Mouse (Mus musculus): ENCODE results near the gene Ifi47. TPM values are rescaled to one million over a fixed set of nuclear protein-coding genes. Genes with fewer than 3 reads are reported as not detected.

The Ifi47 gene
- total RNA-seq, 2 experiments from 2014 or later: 3.3 to 6.7 TPM

DNA sequence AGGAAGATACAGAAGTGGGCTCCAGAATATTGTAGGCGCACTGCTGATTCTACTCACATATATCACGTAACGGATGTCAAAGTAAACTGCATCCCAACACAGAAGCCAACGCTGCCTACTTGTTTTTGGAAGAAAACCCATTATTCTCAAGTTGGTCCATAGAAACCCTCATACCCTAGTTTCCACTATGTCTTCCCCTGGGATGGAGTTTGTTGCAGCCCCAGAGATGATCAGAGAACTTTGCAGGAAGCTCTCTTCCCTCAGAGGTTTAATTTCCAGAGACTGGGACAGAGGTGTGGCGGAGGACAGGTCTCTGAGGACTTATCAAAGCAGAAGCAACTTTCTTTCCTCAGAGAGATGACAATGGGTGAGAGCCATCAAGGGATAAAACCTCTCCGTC is 65.6 kb downstream of the Ifi47 start, which contains the start of gene Olfr1395:
TSS of gene Olfr1395 (plus strand) at position 301 of the 400 bp plus-strand sequence.
- no peak for DNase-seq (ENCODE audit: low spot score in 2 of 2)

Other genes with a start within 250 kb of the Ifi47 start
- gene Gm12184, start 249.9 kb upstream of the Ifi47 start, total RNA-seq (2021): 1 to 10 TPM; 5.3 to 5.4 TPM
- 10 to 100 TPM; 17.3 to 20.1 TPM for gene Irgm1, start 204.9 kb upstream of the Ifi47 start, total RNA-seq (2021)
- under 1 TPM; 0.73 to 0.96 TPM for gene Gm5431, start 174.4 kb upstream of the Ifi47 start, total RNA-seq (2021)
- gene Psme2b, start 130.4 kb upstream of the Ifi47 start, total RNA-seq (2021): 1 to 10 TPM; 8.2 to 9.1 TPM
- gene Olfr56, start 97.7 kb upstream of the Ifi47 start, total RNA-seq (2021): under 1 TPM; 0.14 to 0.28 TPM
- 1 to 10 TPM; 1.5 to 1.6 TPM for gene 9930111J21Rik1, start 97.2 kb upstream of the Ifi47 start, total RNA-seq (2021)
- 1 to 10 TPM in 1 of 2 experiments, under 1 TPM in 1; 0.87 to 2.5 TPM for gene Gm12185, start 84.4 kb upstream of the Ifi47 start, total RNA-seq (2021)
- 1 to 10 TPM; 1.9 to 4.2 TPM for gene Tgtp1, start 82.4 kb upstream of the Ifi47 start, total RNA-seq (2021)
- gene 9930111J21Rik2, start 25.3 kb upstream of the Ifi47 start, total RNA-seq (2021): 1 to 10 TPM; 1.6 to 2.8 TPM
- gene Tgtp2, start 12.4 kb upstream of the Ifi47 start, total RNA-seq (2021): 1 to 10 TPM in 1 of 2 experiments, not detected in 1; 1.2 TPM
- under 1 TPM; 0.25 TPM for gene Olfr1396, start 38.3 kb downstream of the Ifi47 start, total RNA-seq (2021)
- not detected for gene Olfr1395, start 65.7 kb downstream of the Ifi47 start, total RNA-seq (2021)
- not detected for gene Olfr1394, start 77.8 kb downstream of the Ifi47 start, total RNA-seq (2021)
- gene Btnl9, start 110.6 kb downstream of the Ifi47 start, total RNA-seq (2021): 10 to 100 TPM; 15.6 to 16.7 TPM
- gene Zfp62, start 126.7 kb downstream of the Ifi47 start, total RNA-seq (2021): 10 to 100 TPM; 47.3 to 48.7 TPM
- gene Mgat1, start 167.6 kb downstream of the Ifi47 start, total RNA-seq (2021): 100 to 1,000 TPM; 104 to 109 TPM
- under 1 TPM; 0.20 to 0.36 TPM for gene Olfr1393, start 201.7 kb downstream of the Ifi47 start, total RNA-seq (2021)
- under 1 TPM in 1 of 2 experiments, not detected in 1; 0.20 TPM for gene Olfr1392, start 208.7 kb downstream of the Ifi47 start, total RNA-seq (2021)
- not detected for gene Olfr10, start 228.2 kb downstream of the Ifi47 start, total RNA-seq (2021)
- gene Olfr1391, start 246.2 kb downstream of the Ifi47 start, total RNA-seq (2021): not detected